Mouse (Mus musculus): ENCODE data around the gene Hist1h2bb.

DNA sequence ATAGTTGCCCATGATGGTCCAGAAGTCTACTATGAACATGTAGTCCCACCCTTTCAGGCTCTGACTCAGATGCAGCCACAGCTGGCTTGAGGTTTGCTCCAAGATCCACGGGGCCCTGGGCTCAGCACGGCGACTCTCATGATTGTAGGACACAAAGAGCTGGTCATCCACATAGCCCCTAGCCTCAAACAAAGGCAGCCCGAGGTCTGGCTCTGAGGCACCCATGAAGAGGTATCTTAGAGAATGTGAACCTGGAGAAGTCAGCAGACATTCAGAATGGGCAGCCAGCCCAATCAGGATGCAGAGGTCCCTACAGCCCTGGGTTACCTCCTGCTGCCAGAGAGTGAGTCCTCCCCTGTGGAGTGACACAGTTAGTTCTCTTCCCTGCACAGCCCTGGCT, 38.5 kb upstream of the Hist1h2bb start:
- no peak for TF ChIP-seq RCOR1 (IDR thresholded peaks at IDR 0.05; ENCODE audit: low read depth, low read length)
- no peak for TF ChIP-seq ZC3H11A (IDR thresholded peaks at IDR 0.05; ENCODE audit: low read depth, low read length)
- no peak for TF ChIP-seq POLR2A (IDR thresholded peaks at IDR 0.05; ENCODE audit: control insufficient read depth in 1 of 2, insufficient read depth in 1 of 2, low read depth in 1 of 2, low read length in 2 of 2, poor library complexity in 1 of 2)
- no peak for TF ChIP-seq MAZ (IDR thresholded peaks at IDR 0.05; ENCODE audit: low read depth, low read length)
- TF ChIP-seq EP300 (IDR thresholded peaks at IDR 0.05; ENCODE audit: low read depth in 1 of 2, low read length in 2 of 2): no peak
- TF ChIP-seq CTCF (IDR thresholded peaks at IDR 0.05 in 2 of 3, conservative IDR thresholded peaks at IDR 0.05 in 1 of 3; ENCODE audit: control insufficient read depth in 1 of 3, insufficient read depth in 1 of 3, low read depth in 2 of 3, low read length in 3 of 3, poor library complexity in 1 of 3, severe bottlenecking in 1 of 3): no peak

Data from MEL (cell line).